Mouse (Mus musculus) lung, postnatal 0 days (tissue): ENCODE results near the gene Sdhaf2.

ENCODE experiments used
- CTCF ChIP-seq: IDR thresholded peaks from 2 replicates; pipeline ENCODE4 v1.5.1; 2016; ENCODE audit warnings: antibody characterized with exemption, mild to moderate bottlenecking
- EP300 ChIP-seq: IDR thresholded peaks from 2 replicates; pipeline ENCODE4 v1.6.1; 2016; ENCODE audit warnings: antibody characterized with exemption, mild to moderate bottlenecking, control low read depth

- TF ChIP-seq EP300 (0 out of 2 replicates have a peak, but pooled peaks have one; percentile 43), CTCF (peak; percentile 27)
These were observed 29.9 kb upstream of the Sdhaf2 start, which contains the start of gene Tmem216 for GRCm38 (mm10) chr19:10555624-10556510.
